Mouse (Mus musculus): ENCODE data around the gene Scn3a. TPM values are rescaled to one million over a fixed set of nuclear protein-coding genes. Genes with fewer than 3 reads are reported as not detected.
"Not testable (repeated sequence)": the region's sequence is repeated elsewhere in the genome, so short reads cannot be mapped to it uniquely, and the experiment has no call there.

Scn3a gene
- polyA plus RNA-seq, 1 experiment from 2014 or later = 51.3 TPM

- H3K9ac ChIP-seq = no peak overlapping the region
- peaks cover 5% of the 10 kb centered on the region; the same call in 1 of the 2 replicates for H3K4me1 ChIP-seq (replicated peaks)
- ATAC-seq (ENCODE audit: low FRiP score) = no peak
- H3K9me3 ChIP-seq = no peaks in the 10 kb centered on the region
- H3K27ac ChIP-seq = no peak overlapping the region
- H3K27me3 ChIP-seq = no peaks in the 10 kb centered on the region
- H3K36me3 ChIP-seq = peaks cover 67% of the 10 kb centered on the region
- no peak overlapping the region for H3K4me2 ChIP-seq
- 88% methylated on average over 4 of the region's 4 CpGs for WGBS
- H3K4me3 ChIP-seq = no peak overlapping the region
Measured at GRCm38 (mm10) chr2:65481007-65481672, 86.3 kb downstream of the Scn3a start.

- no peak for ATAC-seq (ENCODE audit: low FRiP score)
- Histone ChIP-seq H3K27me3 (no peaks in the 10 kb centered on the region), H3K4me2 (no peak overlapping the region), H3K4me3 (no peak overlapping the region), H3K9ac (no peak overlapping the region), H3K36me3 (peaks cover 55% of the 10 kb centered on the region), H3K9me3 (no peaks in the 10 kb centered on the region), H3K27ac (peak overlapping the region; percentile 41; the same call in 1 of the 2 replicates), H3K4me1 (replicated peaks) (no peaks in the 10 kb centered on the region)
- WGBS = 62% methylated on average over 11 of the region's 11 CpGs
Measured at GRCm38 (mm10) chr2:65471311-65471882, 96.0 kb downstream of the Scn3a start.

GRCm38 (mm10) chr2:65465694-65466093, 101.7 kb downstream of the Scn3a start:
- no peak for ATAC-seq (ENCODE audit: low FRiP score)
- Histone ChIP-seq H3K9ac (no peak overlapping the region), H3K4me1 (replicated peaks) (no peaks in the 10 kb centered on the region), H3K4me2 (no peak overlapping the region), H3K27me3 (no peaks in the 10 kb centered on the region), H3K36me3 (peaks cover 70% of the 10 kb centered on the region), H3K9me3 (no peaks in the 10 kb centered on the region), H3K4me3 (no peak overlapping the region), H3K27ac (no peak overlapping the region)
- WGBS = 91% methylated on average over 5 of the region's 5 CpGs

GRCm38 (mm10) chr2:65453763-65454162, 113.7 kb downstream of the Scn3a start:
- Histone ChIP-seq H3K9ac (no peak overlapping the region), H3K4me1 (replicated peaks) (peaks cover 6% of the 10 kb centered on the region), H3K4me2 (no peak overlapping the region), H3K27ac (no peak overlapping the region), H3K9me3 (no peaks in the 10 kb centered on the region), H3K27me3 (no peaks in the 10 kb centered on the region), H3K36me3 (0 out of 2 replicates have a peak, but pooled peaks cover 2% of the 10 kb centered on the region), H3K4me3 (no peak overlapping the region)
- ATAC-seq (ENCODE audit: low FRiP score) = no peak
- 97% methylated on average over 6 of the region's 6 CpGs for WGBS

GRCm38 (mm10) chr2:65451401-65452078, 115.9 kb downstream of the Scn3a start:
- 93% methylated on average over 14 of the region's 14 CpGs for WGBS
- not testable (repeated sequence) for ATAC-seq (ENCODE audit: low FRiP score)

GRCm38 (mm10) chr2:65450449-65451360, 116.7 kb downstream of the Scn3a start:
- 40% methylated on average over 2 of the region's 2 CpGs for WGBS
- no peak overlapping the region for H3K27ac ChIP-seq
- H3K4me3 ChIP-seq = no peak overlapping the region
- H3K4me1 ChIP-seq (replicated peaks) = peaks cover 6% of the 10 kb centered on the region
- peak; percentile 81 for ATAC-seq (ENCODE audit: low FRiP score)
- H3K9me3 ChIP-seq = no peaks in the 10 kb centered on the region
- H3K4me2 ChIP-seq = no peak overlapping the region
- H3K36me3 ChIP-seq = no peaks in the 10 kb centered on the region
- no peak overlapping the region for H3K9ac ChIP-seq
- no peaks in the 10 kb centered on the region for H3K27me3 ChIP-seq

More at GRCm38 (mm10) chr2:65451401-65452078, 115.9 kb downstream of the Scn3a start:
- not testable (repeated sequence) for H3K4me3 ChIP-seq; H3K4me1 ChIP-seq (replicated peaks); H3K27ac ChIP-seq; H3K9ac ChIP-seq; H3K4me2 ChIP-seq; H3K36me3 ChIP-seq; H3K9me3 ChIP-seq; H3K27me3 ChIP-seq

GRCm38 (mm10) chr2:65449126-65449828, 118.2 kb downstream of the Scn3a start:
- Histone ChIP-seq H3K4me1 (replicated peaks) (peaks cover 6% of the 10 kb centered on the region), H3K4me3 (no peak overlapping the region), H3K27me3 (no peaks in the 10 kb centered on the region), H3K36me3 (no peaks in the 10 kb centered on the region), H3K4me2 (no peak overlapping the region), H3K27ac (no peak overlapping the region), H3K9me3 (no peaks in the 10 kb centered on the region), H3K9ac (no peak overlapping the region)
- no peak for ATAC-seq (ENCODE audit: low FRiP score)
- WGBS = 97% methylated on average over 5 of the region's 5 CpGs

- no peak for ATAC-seq (ENCODE audit: low FRiP score)
Measured at GRCm38 (mm10) chr2:65443082-65443481, 124.3 kb downstream of the Scn3a start.

GRCm38 (mm10) chr2:65441566-65441965, 125.9 kb downstream of the Scn3a start:
- ATAC-seq (ENCODE audit: low FRiP score) = no peak
- Histone ChIP-seq H3K9ac (no peak overlapping the region), H3K36me3 (no peaks in the 10 kb centered on the region), H3K4me3 (no peak overlapping the region), H3K4me2 (no peak overlapping the region), H3K9me3 (no peaks in the 10 kb centered on the region), H3K4me1 (replicated peaks) (peaks cover 10% of the 10 kb centered on the region; the same call in 1 of the 2 replicates), H3K27ac (no peak overlapping the region), H3K27me3 (no peaks in the 10 kb centered on the region)
- WGBS = 52% methylated on average over 5 of the region's 5 CpGs

More at GRCm38 (mm10) chr2:65443082-65443481, 124.3 kb downstream of the Scn3a start:
- 91% methylated on average over 4 of the region's 4 CpGs for WGBS
- Histone ChIP-seq H3K4me1 (replicated peaks) (peaks cover 10% of the 10 kb centered on the region; the same call in 1 of the 2 replicates), H3K9me3 (no peaks in the 10 kb centered on the region), H3K4me2 (no peak overlapping the region), H3K27ac (no peak overlapping the region), H3K27me3 (no peaks in the 10 kb centered on the region), H3K36me3 (no peaks in the 10 kb centered on the region), H3K4me3 (no peak overlapping the region), H3K9ac (no peak overlapping the region)

- Histone ChIP-seq H3K9ac (no peak overlapping the region), H3K4me1 (replicated peaks) (peaks cover 10% of the 10 kb centered on the region; the same call in 1 of the 2 replicates), H3K4me2 (no peak overlapping the region), H3K4me3 (no peak overlapping the region), H3K27me3 (no peaks in the 10 kb centered on the region), H3K36me3 (no peaks in the 10 kb centered on the region), H3K9me3 (no peaks in the 10 kb centered on the region), H3K27ac (no peak overlapping the region)
- no peak for ATAC-seq (ENCODE audit: low FRiP score)
- 48% methylated on average over 6 of the region's 6 CpGs for WGBS
Measured at GRCm38 (mm10) chr2:65441110-65441509, 126.3 kb downstream of the Scn3a start.

- H3K36me3 ChIP-seq = no peaks in the 10 kb centered on the region
- no peak for ATAC-seq (ENCODE audit: low FRiP score)
- no peak overlapping the region for H3K27ac ChIP-seq
- peaks cover 8% of the 10 kb centered on the region; the same call in 1 of the 2 replicates for H3K4me1 ChIP-seq (replicated peaks)
- H3K9me3 ChIP-seq = no peaks in the 10 kb centered on the region
- no peak overlapping the region for H3K9ac ChIP-seq
- WGBS = 66% methylated on average over 1 of the region's 1 CpGs
- H3K4me3 ChIP-seq = no peak overlapping the region
- H3K27me3 ChIP-seq = no peaks in the 10 kb centered on the region
- H3K4me2 ChIP-seq = no peak overlapping the region
Measured at GRCm38 (mm10) chr2:65436917-65437316, 130.5 kb downstream of the Scn3a start.

Data from hindbrain, embryonic 13.5 days (tissue).